Mouse (Mus musculus): Measurements from ENCODE around the gene Chmp6.

- TF ChIP-seq CTCF (IDR thresholded peaks at IDR 0.05; ENCODE audit: insufficient read depth, low read length) (no peak), POLR2A (IDR thresholded peaks at IDR 0.05; ENCODE audit: borderline replicate concordance, extremely low read depth, low read depth, low read length) (no peak)
Measured at GRCm38 (mm10) chr11:119958856-119959255, 45.6 kb downstream of the Chmp6 start.
